Mouse (Mus musculus): ENCODE results near the gene Wdr47. TPM values are rescaled to one million over a fixed set of nuclear protein-coding genes. Genes with fewer than 3 reads are reported as not detected.

Gene Wdr47
- polyA plus RNA-seq, 1 experiment from 2014 or later = 10.8 TPM

GRCm38 (mm10) chr3:108652866-108653642 is 62.0 kb downstream of the Wdr47 start:
- Histone ChIP-seq H3K36me3 (ENCODE audit: control insufficient read depth, insufficient read depth, low read length) (no peaks in the 10 kb centered on the region), H3K4me3 (ENCODE audit: low read depth, low read length) (peak overlapping the region; percentile 87; the same call in 1 of the 2 replicates), H3K4me1 (replicated peaks; ENCODE audit: control insufficient read depth, insufficient read depth, low read length) (peaks cover 11% of the 10 kb centered on the region), H3K4me2 (ENCODE audit: low read length) (peak overlapping the region; percentile 50), H3K9me3 (ENCODE audit: control insufficient read depth, low read length) (no peaks in the 10 kb centered on the region), H3K27ac (ENCODE audit: low read depth) (no peak overlapping the region), H3K27me3 (replicated peaks; ENCODE audit: control insufficient read depth, insufficient read depth, low read length) (no peaks in the 10 kb centered on the region), H3K9ac (ENCODE audit: low read length) (no peak overlapping the region)
- no peak for ATAC-seq (replicated peaks; ENCODE audit: low FRiP score, low TSS enrichment, low read depth)
- 20% methylated on average over 9 of the region's 9 CpGs for WGBS
- no peak for DNase-seq (ENCODE audit: low spot score)

GRCm38 (mm10) chr3:108653710-108654379 is 62.8 kb downstream of the Wdr47 start, which contains the start of gene Clcc1:
Clcc1 (plus strand) TSS chr3:108653913.
- Histone ChIP-seq H3K36me3 (ENCODE audit: control insufficient read depth, insufficient read depth, low read length) (no peaks in the 10 kb centered on the region), H3K9me3 (ENCODE audit: control insufficient read depth, low read length) (no peaks in the 10 kb centered on the region), H3K4me3 (ENCODE audit: low read depth, low read length) (peak within 1 kb of the TSS; percentile 87), H3K27me3 (replicated peaks; ENCODE audit: control insufficient read depth, insufficient read depth, low read length) (no peaks in the 10 kb centered on the region), H3K4me1 (replicated peaks; ENCODE audit: control insufficient read depth, insufficient read depth, low read length) (peaks cover 11% of the 10 kb centered on the region), H3K9ac (ENCODE audit: low read length) (peak within 1 kb of the TSS; percentile 86), H3K4me2 (ENCODE audit: low read length) (peak within 1 kb of the TSS; percentile 72), H3K27ac (ENCODE audit: low read depth) (peak within 1 kb of the TSS; percentile 83)
- DNase-seq (ENCODE audit: low spot score) (peak; percentile 95), ATAC-seq (replicated peaks; ENCODE audit: low FRiP score, low TSS enrichment, low read depth) (peak; percentile 97)
- under 1% methylated on average over 57 of the region's 57 CpGs for WGBS

GRCm38 (mm10) chr3:108654566-108654965 is 63.5 kb downstream of the Wdr47 start:
- WGBS = 24% methylated on average over 14 of the region's 14 CpGs
- DNase-seq (ENCODE audit: low spot score) = peak; percentile 62
- H3K4me2 ChIP-seq (ENCODE audit: low read length) = peak overlapping the region; percentile 72

GRCm38 (mm10) chr3:108655486-108655885 is 64.4 kb downstream of the Wdr47 start:
- Histone ChIP-seq H3K9ac (ENCODE audit: low read length) (no peak overlapping the region), H3K27me3 (replicated peaks; ENCODE audit: control insufficient read depth, insufficient read depth, low read length) (no peaks in the 10 kb centered on the region), H3K4me1 (replicated peaks; ENCODE audit: control insufficient read depth, insufficient read depth, low read length) (peaks cover 11% of the 10 kb centered on the region), H3K36me3 (ENCODE audit: control insufficient read depth, insufficient read depth, low read length) (no peaks in the 10 kb centered on the region), H3K4me3 (ENCODE audit: low read depth, low read length) (no peak overlapping the region), H3K9me3 (ENCODE audit: control insufficient read depth, low read length) (no peaks in the 10 kb centered on the region), H3K27ac (ENCODE audit: low read depth) (no peak overlapping the region), H3K4me2 (ENCODE audit: low read length) (no peak overlapping the region)
- no peak for ATAC-seq (replicated peaks; ENCODE audit: low FRiP score, low TSS enrichment, low read depth)
- 87% methylated on average over 7 of the region's 7 CpGs for WGBS
- no peak for DNase-seq (ENCODE audit: low spot score)

More at GRCm38 (mm10) chr3:108654566-108654965, 63.5 kb downstream of the Wdr47 start:
- H3K27me3 ChIP-seq (replicated peaks; ENCODE audit: control insufficient read depth, insufficient read depth, low read length) = no peaks in the 10 kb centered on the region
- no peaks in the 10 kb centered on the region for H3K9me3 ChIP-seq (ENCODE audit: control insufficient read depth, low read length)
- no peaks in the 10 kb centered on the region for H3K36me3 ChIP-seq (ENCODE audit: control insufficient read depth, insufficient read depth, low read length)
- ATAC-seq (replicated peaks; ENCODE audit: low FRiP score, low TSS enrichment, low read depth) = no peak
- peak overlapping the region; percentile 87 for H3K4me3 ChIP-seq (ENCODE audit: low read depth, low read length)
- H3K4me1 ChIP-seq (replicated peaks; ENCODE audit: control insufficient read depth, insufficient read depth, low read length) = peaks cover 11% of the 10 kb centered on the region
- no peak overlapping the region for H3K27ac ChIP-seq (ENCODE audit: low read depth)
- H3K9ac ChIP-seq (ENCODE audit: low read length) = peak overlapping the region; percentile 86

GRCm38 (mm10) chr3:108658612-108659011 is 67.5 kb downstream of the Wdr47 start:
- Histone ChIP-seq H3K27me3 (replicated peaks; ENCODE audit: control insufficient read depth, insufficient read depth, low read length) (no peaks in the 10 kb centered on the region), H3K36me3 (ENCODE audit: control insufficient read depth, insufficient read depth, low read length) (peaks cover 23% of the 10 kb centered on the region), H3K27ac (ENCODE audit: low read depth) (no peak overlapping the region), H3K4me3 (ENCODE audit: low read depth, low read length) (no peak overlapping the region), H3K4me1 (replicated peaks; ENCODE audit: control insufficient read depth, insufficient read depth, low read length) (peaks cover 11% of the 10 kb centered on the region), H3K9ac (ENCODE audit: low read length) (no peak overlapping the region), H3K4me2 (ENCODE audit: low read length) (no peak overlapping the region), H3K9me3 (ENCODE audit: control insufficient read depth, low read length) (no peaks in the 10 kb centered on the region)
- ATAC-seq (replicated peaks; ENCODE audit: low FRiP score, low TSS enrichment, low read depth) (no peak), DNase-seq (ENCODE audit: low spot score) (peak; percentile 13)
- 95% methylated on average over 9 of the region's 9 CpGs for whole genome bisulfite sequencing

GRCm38 (mm10) chr3:108660941-108661340 is 69.9 kb downstream of the Wdr47 start:
- Histone ChIP-seq H3K27ac (ENCODE audit: low read depth) (no peak overlapping the region), H3K4me1 (replicated peaks; ENCODE audit: control insufficient read depth, insufficient read depth, low read length) (no peaks in the 10 kb centered on the region), H3K4me3 (ENCODE audit: low read depth, low read length) (no peak overlapping the region), H3K27me3 (replicated peaks; ENCODE audit: control insufficient read depth, insufficient read depth, low read length) (no peaks in the 10 kb centered on the region), H3K9ac (ENCODE audit: low read length) (no peak overlapping the region), H3K36me3 (ENCODE audit: control insufficient read depth, insufficient read depth, low read length) (peaks cover 37% of the 10 kb centered on the region), H3K9me3 (ENCODE audit: control insufficient read depth, low read length) (no peaks in the 10 kb centered on the region), H3K4me2 (ENCODE audit: low read length) (no peak overlapping the region)
- WGBS = 81% methylated on average over 1 of the region's 1 CpGs
- ATAC-seq (replicated peaks; ENCODE audit: low FRiP score, low TSS enrichment, low read depth) (no peak), DNase-seq (ENCODE audit: low spot score) (no peak)

- WGBS = 77% methylated on average over 4 of the region's 4 CpGs
- DNase-seq (ENCODE audit: low spot score) = no peak
- no peaks in the 10 kb centered on the region for H3K27me3 ChIP-seq (replicated peaks; ENCODE audit: control insufficient read depth, insufficient read depth, low read length)
- H3K9ac ChIP-seq (ENCODE audit: low read length) = no peak overlapping the region
- H3K4me3 ChIP-seq (ENCODE audit: low read depth, low read length) = no peak overlapping the region
- H3K36me3 ChIP-seq (ENCODE audit: control insufficient read depth, insufficient read depth, low read length) = peaks cover 95% of the 10 kb centered on the region
- H3K9me3 ChIP-seq (ENCODE audit: control insufficient read depth, low read length) = no peaks in the 10 kb centered on the region
- no peaks in the 10 kb centered on the region for H3K4me1 ChIP-seq (replicated peaks; ENCODE audit: control insufficient read depth, insufficient read depth, low read length)
- no peak overlapping the region for H3K27ac ChIP-seq (ENCODE audit: low read depth)
- H3K4me2 ChIP-seq (ENCODE audit: low read length) = no peak overlapping the region
- ATAC-seq (replicated peaks; ENCODE audit: low FRiP score, low TSS enrichment, low read depth) = no peak
Measured at GRCm38 (mm10) chr3:108676616-108677015, 85.5 kb downstream of the Wdr47 start.

GRCm38 (mm10) chr3:108681004-108681403 is 89.9 kb downstream of the Wdr47 start:
- Histone ChIP-seq H3K4me2 (ENCODE audit: low read length) (no peak overlapping the region), H3K36me3 (ENCODE audit: control insufficient read depth, insufficient read depth, low read length) (peaks cover 95% of the 10 kb centered on the region), H3K4me1 (replicated peaks; ENCODE audit: control insufficient read depth, insufficient read depth, low read length) (no peaks in the 10 kb centered on the region), H3K9me3 (ENCODE audit: control insufficient read depth, low read length) (no peaks in the 10 kb centered on the region), H3K27me3 (replicated peaks; ENCODE audit: control insufficient read depth, insufficient read depth, low read length) (no peaks in the 10 kb centered on the region), H3K27ac (ENCODE audit: low read depth) (no peak overlapping the region), H3K9ac (ENCODE audit: low read length) (no peak overlapping the region), H3K4me3 (ENCODE audit: low read depth, low read length) (no peak overlapping the region)
- no peak for DNase-seq (ENCODE audit: low spot score)
- ATAC-seq (replicated peaks; ENCODE audit: low FRiP score, low TSS enrichment, low read depth) = no peak
- WGBS = 87% methylated on average over 4 of the region's 4 CpGs
